Mouse (Mus musculus) mouse embryonic stem cell (cell line): ENCODE measurements at regions not wholly inside any gene's neighbourhood (a gene's known extent, or its start where the extent isn't known, plus 50 kb on each side); places are given as distances from the start of the nearest gene placed in this dataset.

Experiments
- in situ Hi-C, 2 experiments: fragments of 300-500 bp; cut with MboI; formaldehyde crosslinking; loops; 1 replicate in 1 of 2; 3 replicates in 1 of 2; pipeline ENCODE4 v1.14.3; 2019 to 2020; ENCODE audit warnings: low sequenced_read_pairs in 2 of 2, low pct_unique_long_range_greater_than_20kb in 1 of 2, mixed read lengths in 1 of 2; ENCODE audit not compliant: unreplicated experiment in 1 of 2

DNA sequence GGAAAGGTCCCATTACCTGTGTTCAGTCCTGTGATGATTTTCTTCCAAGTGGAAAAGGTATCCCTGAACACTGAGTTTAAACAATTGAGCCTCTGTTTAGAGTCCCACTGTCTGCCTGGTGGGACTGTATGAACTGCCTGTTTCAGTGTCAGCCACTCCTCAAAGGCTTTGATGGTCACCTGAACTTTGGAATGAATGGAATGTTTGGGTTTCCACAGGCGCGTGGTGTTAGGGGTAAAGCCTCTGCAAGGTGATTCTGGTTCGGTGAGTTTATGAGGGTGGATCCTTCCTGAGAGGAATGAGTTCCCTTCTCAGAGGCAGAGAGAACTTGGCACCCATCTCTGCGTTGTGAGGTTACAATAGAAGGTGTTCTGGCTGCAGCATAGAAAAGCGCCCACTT is 50.5 kb upstream of the Hmgn3 start:
- in situ Hi-C loops, result no loop called here
